Mouse (Mus musculus) testis, postnatal 10 days (tissue): Measurements from ENCODE around the gene Naxd.

Source experiments
- DNase-seq: peaks from one replicate; pipeline ENCODE4 v3.0.0; 2021; ENCODE audit warnings: low spot score

Naxd gene

GRCm38 (mm10) chr8:11556691-11557423, 59.6 kb downstream of the Naxd start:
- DNase-seq, result peak; percentile 76

- peak; percentile 76 for DNase-seq
These were observed 60.1 kb downstream of the Naxd start for GRCm38 (mm10) chr8:11557424-11557767.

- peak; percentile 96 for DNase-seq
These were observed 60.7 kb downstream of the Naxd start for GRCm38 (mm10) chr8:11557768-11558629.

- no peak for DNase-seq
These were observed 62.2 kb downstream of the Naxd start for GRCm38 (mm10) chr8:11559511-11559910.

GRCm38 (mm10) chr8:11560220-11560619, 62.9 kb downstream of the Naxd start:
- no peak for DNase-seq

GRCm38 (mm10) chr8:11564236-11564635, 66.9 kb downstream of the Naxd start:
- no peak for DNase-seq
